Mouse (Mus musculus) cerebellum, adult 2 months (tissue): Measurements from ENCODE around the gene Pard6b.
A peak's percentile ranks its signal among the peaks of the same experiment; 100 is the strongest.

Source experiments
- CTCF ChIP-seq: fragments of 200-500 bp; IDR thresholded peaks from 2 replicates; pipeline ENCODE4 v1.5.1; 2011; ENCODE audit warnings: low read depth, mild to moderate bottlenecking, control low read depth, low read length, moderate library complexity, borderline replicate concordance; ENCODE audit not compliant: insufficient read depth
- POLR2A ChIP-seq: fragments of 200-500 bp; IDR thresholded peaks from 2 replicates; pipeline ENCODE4 v1.6.1; 2011; ENCODE audit warnings: low read length, control low read depth, borderline replicate concordance; ENCODE audit not compliant: insufficient read depth

DNA sequence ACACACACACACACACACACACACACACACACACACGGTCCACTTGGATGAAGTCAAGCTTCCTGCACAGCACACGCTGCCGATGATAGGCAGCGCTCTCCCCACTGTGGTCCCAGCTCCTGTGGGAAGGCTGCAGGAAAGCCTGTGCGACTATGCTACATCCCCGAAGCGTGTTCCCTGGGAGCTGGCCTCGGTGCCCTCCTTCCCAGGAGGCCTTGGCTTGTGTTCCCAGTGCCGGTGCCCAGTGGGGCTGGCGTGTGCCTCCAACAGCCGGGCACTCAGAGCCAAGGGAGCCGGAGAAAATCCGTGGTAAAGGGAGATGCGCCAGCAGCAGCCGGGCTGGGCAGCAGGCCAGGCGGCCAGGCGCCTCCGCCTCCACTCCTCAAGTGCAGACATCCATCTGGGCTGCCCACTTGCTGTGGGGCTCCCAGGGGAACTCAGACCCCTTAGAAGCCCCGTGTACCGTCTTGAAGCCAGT lies 25.9 kb downstream of the Pard6b start:
- TF ChIP-seq CTCF (no peak), POLR2A (0 out of 2 replicates have a peak, but pooled peaks have one; percentile 35)
